1 mouse cellular context compared by ENCODE assay signal in genomic region chr11:101484814-101485213, GRCm38 (mm10).
TF ChIP-seq lines count a peak whose summit lies in the region.

No protein-coding gene starts in this region.

TF ChIP-seq in CH12.LX, 34 proteins besides CTCF, POLR2A, EP300 and RAD21:
- TF ChIP-seq ELF1 (IDR thresholded peaks at IDR 0.05; ENCODE audit: low read depth, low read length) (no peak), E2F4 (IDR thresholded peaks at IDR 0.05; ENCODE audit: insufficient replicate concordance, low read depth, low read length) (no peak), POLR2AphosphoS2 (IDR thresholded peaks at IDR 0.05; ENCODE audit: low read depth, low read length) (no peak; the same call in 1 of the 2 replicates), JUN (IDR thresholded peaks at IDR 0.05; ENCODE audit: insufficient read depth, low read depth, low read length) (peak; percentile 7; the same call in 1 of the 2 replicates), RCOR1 (conservative IDR thresholded peaks at IDR 0.05; ENCODE audit: low read depth, low read length) (no peak), IRF4 (IDR thresholded peaks at IDR 0.05; ENCODE audit: low read depth, low read length) (peak; percentile 53; the same call in 1 of the 2 replicates), PAX5 (IDR thresholded peaks at IDR 0.05; ENCODE audit: low read length) (no peak), ZMIZ1 (IDR thresholded peaks at IDR 0.05; ENCODE audit: low read depth, low read length) (no peak), NELFE (IDR thresholded peaks at IDR 0.05; ENCODE audit: low read depth, low read length) (no peak), ZC3H11A (IDR thresholded peaks at IDR 0.05; ENCODE audit: low read depth, low read length) (no peak), CHD1 (IDR thresholded peaks at IDR 0.05; ENCODE audit: low read depth, low read length) (no peak), MAX (IDR thresholded peaks at IDR 0.05; ENCODE audit: low read length) (no peak), HCFC1 (IDR thresholded peaks at IDR 0.05; ENCODE audit: low read depth, low read length) (no peak), ZKSCAN1 (IDR thresholded peaks at IDR 0.05; ENCODE audit: borderline replicate concordance, low read depth, low read length) (no peak), MAZ (IDR thresholded peaks at IDR 0.05; ENCODE audit: low read depth, low read length) (no peak), UBTF (IDR thresholded peaks at IDR 0.05; ENCODE audit: low read depth, low read length) (no peak), JUND (conservative IDR thresholded peaks at IDR 0.05; ENCODE audit: low read depth, low read length) (0 out of 2 replicates have a peak, but pooled peaks have one; percentile 27), CHD2 (IDR thresholded peaks at IDR 0.05; ENCODE audit: low read length) (no peak), MEF2A (IDR thresholded peaks at IDR 0.05; ENCODE audit: borderline replicate concordance, low read depth, low read length) (no peak), ETS1 (conservative IDR thresholded peaks at IDR 0.05; ENCODE audit: low read depth, low read length) (no peak), BHLHE40 (IDR thresholded peaks at IDR 0.05; ENCODE audit: low read depth, low read length) (peak; percentile 39; the same call in 1 of the 2 replicates), ZNF384 (IDR thresholded peaks at IDR 0.05; ENCODE audit: low read depth, low read length) (peak; percentile 43), TCF12 (IDR thresholded peaks at IDR 0.05; ENCODE audit: low read depth, low read length) (no peak), MAFK (IDR thresholded peaks at IDR 0.05; ENCODE audit: insufficient replicate concordance, low read length) (no peak), KAT2A (IDR thresholded peaks at IDR 0.05; ENCODE audit: insufficient replicate concordance, low read length) (no peak), USF1 (IDR thresholded peaks at IDR 0.05; ENCODE audit: low read depth, low read length) (no peak), NRF1 (IDR thresholded peaks at IDR 0.05; ENCODE audit: low read depth, low read length) (no peak), USF2 (conservative IDR thresholded peaks at IDR 0.05; ENCODE audit: low read depth, low read length) (no peak), MYC (IDR thresholded peaks at IDR 0.05; ENCODE audit: low read depth, low read length) (no peak), GABPA (IDR thresholded peaks at IDR 0.05; ENCODE audit: insufficient replicate concordance, low read depth, low read length) (no peak), MXI1 (IDR thresholded peaks at IDR 0.05; ENCODE audit: low read depth, low read length) (no peak), SIN3A (IDR thresholded peaks at IDR 0.05; ENCODE audit: low read length) (no peak), TBP (conservative IDR thresholded peaks at IDR 0.05; ENCODE audit: low read depth, low read length) (no peak), SMC3 (IDR thresholded peaks at IDR 0.05; ENCODE audit: low read depth, low read length) (no peak)
